Mouse (Mus musculus): Measurements from ENCODE around the gene Pqbp1.
"Not testable (repeated sequence)": the region's sequence is repeated elsewhere in the genome, so short reads cannot be mapped to it uniquely, and the experiment has no call there.

The Pqbp1 gene

DNA sequence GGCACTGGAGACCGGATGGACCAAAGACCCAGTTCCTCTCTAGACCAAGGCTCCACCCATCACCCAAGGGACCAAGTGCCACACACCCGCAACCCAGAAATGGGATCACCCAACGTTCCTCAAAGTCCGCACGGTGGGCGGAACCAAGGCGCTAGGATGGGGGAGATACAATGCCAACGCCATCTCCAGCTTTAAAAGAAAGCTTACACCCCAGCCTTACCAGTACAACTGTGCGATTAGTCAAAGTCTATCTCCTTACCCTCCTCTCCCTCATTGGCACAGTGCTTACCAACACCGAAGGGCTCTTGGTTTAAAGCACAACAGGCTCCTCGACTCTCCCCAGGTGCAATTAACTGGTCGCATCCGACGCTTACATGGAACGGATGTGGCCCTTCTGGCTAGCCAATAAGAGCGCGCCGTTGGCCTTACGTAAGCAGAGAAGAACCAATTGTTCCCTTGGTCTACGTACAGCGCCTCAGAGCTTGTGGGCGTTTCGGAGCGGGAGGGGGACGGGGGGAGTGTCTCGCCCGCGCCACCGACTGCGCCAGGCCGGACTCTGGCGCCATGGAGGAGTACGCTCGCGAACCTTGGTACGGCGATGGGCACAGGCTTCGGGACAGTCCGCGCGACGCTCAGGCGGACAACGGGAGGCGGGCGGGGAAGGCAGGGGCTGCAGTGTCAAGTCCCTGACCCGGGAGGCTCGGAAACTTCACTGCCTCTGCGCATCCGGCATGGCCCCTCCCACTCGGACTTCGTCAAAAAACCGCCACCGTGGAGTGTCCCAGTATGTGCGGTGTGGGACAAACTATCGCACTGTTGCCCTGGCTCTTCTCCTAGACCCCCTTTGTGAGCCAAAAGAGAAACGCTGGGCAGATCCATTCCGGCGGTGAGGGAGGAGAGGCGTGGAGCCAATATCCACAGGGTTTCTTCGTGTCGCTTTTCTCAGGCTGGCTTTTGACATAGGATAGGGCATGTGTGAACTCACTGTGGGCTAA lies at the start of gene Pqbp1, which contains the start of gene Timm17b:
Pqbp1 (minus strand) TSS at position 390 of the 995 bp plus-strand sequence.
Timm17b (plus strand) TSS at position 478 of the 995 bp plus-strand sequence.
- peak; percentile 84 for DNase-seq

DNA sequence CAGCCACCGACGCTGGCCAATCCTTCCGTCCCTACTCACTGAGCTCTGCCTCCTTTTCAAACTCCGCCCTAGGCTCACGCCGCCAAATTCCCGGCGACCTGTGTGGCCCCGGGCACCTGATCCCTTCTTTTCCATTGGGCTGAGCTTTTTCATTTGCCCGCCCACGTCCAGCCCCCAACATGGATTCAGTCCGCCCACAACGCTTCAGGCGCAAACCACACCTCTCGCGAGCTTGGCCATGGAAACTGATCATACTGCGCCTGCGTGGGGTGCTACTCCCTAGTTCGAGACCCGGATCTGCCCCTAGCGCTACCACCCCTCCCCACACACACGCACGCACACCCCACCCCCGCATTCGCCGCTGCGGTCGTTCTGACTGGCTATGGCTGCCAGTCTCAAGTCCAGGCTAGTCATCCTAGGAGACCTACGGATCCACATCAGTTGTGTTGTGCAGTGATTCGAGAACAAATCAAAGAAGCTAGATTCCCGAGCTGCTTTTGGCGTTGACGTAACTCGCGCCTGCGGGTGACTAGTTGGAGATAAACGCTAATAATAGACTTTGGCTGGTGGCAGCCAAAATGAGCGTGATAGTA lies 48.9 kb upstream of the Pqbp1 start:
- DNase-seq: peak; percentile 78

DNA sequence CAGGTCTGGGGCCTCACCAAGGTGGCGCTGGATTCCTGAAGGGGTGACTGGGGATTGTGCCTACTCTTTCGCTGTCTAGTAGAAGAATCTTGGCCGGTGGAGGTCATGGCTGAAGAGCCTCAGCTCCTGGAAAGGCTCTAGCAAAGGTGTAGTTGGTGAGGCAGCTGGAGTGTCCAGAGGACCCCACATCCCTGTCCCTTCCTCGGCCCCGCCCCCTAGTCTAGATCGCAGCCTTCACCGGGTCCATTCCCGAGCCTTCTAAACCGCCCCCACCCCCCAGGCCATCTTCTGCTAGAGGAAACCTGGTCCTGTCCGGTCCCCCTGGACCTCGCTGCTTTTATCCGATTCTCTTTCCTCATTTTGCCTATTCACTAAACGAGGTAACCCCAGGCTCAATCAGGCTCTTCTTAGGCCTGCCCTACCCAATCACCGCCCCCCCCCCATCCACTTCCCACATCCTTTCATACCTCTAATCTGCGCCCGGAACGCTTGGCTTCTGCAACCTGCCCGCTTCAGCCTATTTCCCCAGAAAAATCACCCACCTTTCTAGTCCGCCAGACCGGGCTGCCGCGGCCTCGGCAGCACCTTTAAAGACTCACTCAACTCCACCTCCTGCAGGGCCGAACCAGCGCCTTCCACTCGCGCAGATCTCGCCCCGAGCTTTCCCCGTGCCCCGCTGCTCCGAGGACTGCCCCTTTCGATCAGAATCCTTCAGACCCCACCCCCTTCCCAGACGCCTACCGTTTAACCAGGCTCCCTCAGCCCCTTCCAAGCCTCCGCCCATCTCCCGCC lies 48.2 kb upstream of the Pqbp1 start, which contains the start of gene Hdac6:
Hdac6 (minus strand) TSS at position 782 of the 792 bp plus-strand sequence.
- no peak for DNase-seq

DNA sequence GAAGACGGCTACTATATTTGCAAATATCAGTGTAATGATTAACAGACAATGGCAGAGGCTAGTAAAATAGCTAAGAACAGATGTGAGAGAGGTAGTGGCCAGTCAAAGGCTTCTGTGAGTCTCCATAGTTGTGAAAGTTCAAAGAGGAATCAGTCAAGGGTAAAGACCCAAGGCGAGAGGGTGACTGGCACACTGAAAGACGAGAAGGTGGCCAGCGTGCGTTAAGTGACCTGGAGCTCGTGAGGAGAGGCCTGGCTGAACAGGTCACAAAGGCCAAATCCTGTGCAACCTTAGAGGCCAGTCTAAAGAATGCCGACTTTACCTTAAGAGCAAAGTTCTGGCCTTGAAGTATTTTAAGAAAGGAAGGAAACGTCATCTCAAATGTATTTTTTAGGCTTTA lies 46.5 kb upstream of the Pqbp1 start:
- DNase-seq: no peak

DNA sequence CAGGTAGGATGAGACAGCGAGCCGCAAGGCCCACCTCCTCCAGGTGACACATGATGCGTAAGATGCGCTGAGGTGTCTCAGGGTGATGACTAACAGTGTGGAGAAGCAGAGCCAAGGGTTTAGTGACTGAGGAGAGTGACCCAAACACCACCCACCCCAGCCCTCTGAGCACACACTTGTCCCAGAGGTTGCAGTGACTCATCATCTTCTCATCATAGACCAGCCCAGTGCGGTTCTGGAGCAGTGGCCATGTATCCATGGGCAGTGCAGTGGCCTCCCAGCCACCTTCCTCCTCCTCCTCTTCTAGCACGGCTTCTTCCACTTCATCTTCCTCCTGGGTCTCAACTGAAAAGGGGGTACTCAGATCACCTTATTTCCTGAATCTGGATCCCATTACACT lies 38.6 kb upstream of the Pqbp1 start:
- DNase-seq: no peak

DNA sequence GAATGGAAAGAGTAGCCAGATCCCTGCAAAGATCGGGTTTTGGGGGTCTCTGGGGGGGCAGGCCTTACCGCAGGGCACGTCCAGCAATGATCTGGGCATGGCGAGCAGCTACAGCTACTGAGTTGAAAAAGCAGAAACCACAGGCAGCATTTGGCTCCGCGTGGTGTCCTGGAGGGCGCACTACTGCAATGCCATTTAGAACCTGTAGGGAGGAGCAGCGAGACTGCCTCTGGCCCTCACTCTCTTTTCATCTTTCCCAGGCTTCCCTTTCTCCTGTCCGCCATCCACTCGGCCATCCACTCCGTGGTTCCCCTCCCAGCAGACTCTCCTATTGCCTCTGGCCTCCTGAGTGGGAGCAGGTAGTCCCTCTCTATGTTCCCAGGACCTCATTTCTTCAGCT lies 37.8 kb upstream of the Pqbp1 start:
- DNase-seq: no peak

DNA sequence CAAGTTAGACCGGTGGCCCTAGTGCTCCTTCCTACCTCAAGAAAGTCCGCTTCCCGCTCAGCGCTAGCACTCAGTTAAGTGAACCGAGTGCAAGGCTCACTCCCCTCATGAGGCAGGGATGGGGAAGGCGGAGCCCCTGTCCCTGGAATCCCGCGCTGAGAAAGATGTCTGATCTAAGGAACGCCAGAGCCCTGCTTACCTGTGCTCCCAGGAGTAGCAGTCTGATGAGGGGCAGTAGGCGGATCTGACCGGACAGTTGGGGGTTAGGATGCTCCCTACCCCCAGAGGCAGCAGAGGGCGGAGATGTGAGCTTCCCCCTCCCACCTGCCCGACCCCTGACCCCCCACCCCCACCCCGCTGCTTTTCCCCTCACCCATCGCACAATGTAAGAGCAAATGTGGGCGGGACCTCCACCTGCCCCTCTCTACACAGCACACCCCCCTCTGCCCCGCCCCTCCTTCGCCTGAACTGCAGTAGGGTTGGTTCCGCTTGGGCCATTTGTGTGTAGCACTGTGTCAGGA lies 29.3 kb upstream of the Pqbp1 start, which contains the start of gene Eras:
Eras (minus strand) TSS at position 338 of the 521 bp plus-strand sequence.
- DNase-seq: no peak

DNA sequence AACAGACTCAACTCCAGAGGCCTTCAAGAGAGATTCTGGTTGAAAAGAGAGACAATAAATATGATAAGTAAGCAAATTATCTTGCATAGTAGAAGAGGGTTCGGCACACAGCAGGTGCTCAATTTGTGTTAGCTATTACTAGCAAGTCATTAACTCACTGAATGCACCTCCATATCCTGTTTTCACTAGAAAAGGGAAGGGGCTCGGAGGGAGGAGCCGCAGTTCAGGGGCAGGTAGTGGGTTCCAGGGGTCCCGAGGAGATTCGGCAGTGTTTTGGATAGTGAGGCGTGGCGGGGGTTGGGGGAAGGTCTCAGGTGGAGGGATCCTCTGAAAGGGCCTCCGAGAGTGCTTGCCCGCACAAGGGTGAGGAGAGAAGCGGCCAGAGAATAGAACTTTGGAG lies 28.0 kb upstream of the Pqbp1 start:
- no peak for DNase-seq

DNA sequence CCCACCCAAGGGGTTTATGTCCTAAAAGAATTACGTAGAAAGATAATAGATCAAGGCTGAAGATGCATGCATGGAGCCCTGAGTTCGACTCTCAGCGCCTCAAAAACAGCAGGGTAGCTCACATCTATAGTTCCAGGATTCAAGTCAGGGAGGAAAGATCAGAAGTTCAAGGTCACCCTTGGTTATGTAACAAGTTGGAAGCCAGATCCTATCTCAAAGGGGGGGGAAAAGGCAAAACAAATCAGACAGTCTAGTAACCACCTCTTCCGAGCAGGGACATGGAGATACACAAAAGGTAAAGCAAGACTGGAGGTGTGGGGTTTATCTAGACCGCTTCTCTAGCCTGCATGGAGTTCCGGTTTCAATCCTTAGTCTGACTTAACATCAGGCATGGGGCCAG lies 27.2 kb upstream of the Pqbp1 start:
- no peak for DNase-seq

DNA sequence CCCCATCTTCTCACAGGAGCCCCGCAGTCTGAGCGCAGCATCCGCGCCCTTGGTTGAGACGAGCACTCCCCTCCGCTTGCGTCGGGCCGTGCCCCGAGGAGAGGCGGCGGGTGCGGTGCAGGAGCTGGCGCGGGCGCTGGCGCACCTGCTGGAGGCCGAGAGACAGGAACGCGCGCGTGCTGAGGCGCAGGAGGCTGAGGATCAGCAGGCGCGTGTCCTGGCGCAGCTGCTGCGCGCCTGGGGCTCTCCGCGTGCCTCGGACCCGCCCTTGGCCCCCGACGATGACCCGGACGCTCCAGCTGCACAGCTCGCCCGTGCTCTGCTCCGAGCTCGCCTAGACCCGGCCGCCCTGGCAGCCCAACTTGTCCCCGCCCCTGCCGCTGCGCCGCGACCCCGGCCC lies 23.0 kb upstream of the Pqbp1 start:
- DNase-seq: no peak

DNA sequence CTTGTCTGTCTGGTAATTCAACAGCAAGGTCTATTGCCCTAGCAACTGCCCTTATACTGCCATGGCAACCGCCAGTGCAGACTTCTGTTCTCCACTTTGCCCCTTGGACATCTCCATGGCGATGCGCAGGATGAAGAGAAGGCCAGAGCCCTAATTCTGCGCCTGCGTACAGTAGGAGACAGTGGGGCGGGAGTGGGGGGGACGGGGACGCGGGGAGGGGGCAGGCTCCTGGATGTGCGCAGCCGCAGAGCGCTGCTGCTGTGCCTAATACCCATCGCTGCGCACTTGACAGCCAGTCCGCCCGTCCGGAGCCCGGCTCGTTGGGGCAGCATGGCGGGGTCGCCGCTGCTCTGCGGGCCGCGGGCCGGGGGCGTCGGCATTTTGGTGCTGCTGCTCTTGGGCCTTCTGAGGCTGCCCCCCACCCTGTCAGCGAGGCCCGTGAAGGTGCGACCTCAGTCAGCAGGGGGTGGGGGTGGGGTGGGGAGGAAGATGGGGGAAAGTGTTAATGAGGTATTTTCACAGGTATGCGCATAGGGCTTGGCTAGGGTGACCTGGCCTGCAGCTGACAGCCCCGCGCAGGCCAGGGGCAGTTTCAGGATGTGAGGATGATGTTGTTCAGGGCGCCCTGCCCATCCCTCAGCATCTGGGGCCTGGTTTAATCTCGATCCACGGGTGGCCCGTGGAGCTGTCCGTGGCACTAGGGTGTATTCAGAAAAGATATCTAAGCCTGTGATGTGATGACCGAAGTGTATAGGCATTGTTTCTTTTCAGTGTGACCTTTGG lies 20.7 kb upstream of the Pqbp1 start, which contains the start of gene Pcsk1n:
Pcsk1n (plus strand) TSS at position 222 of the 783 bp plus-strand sequence.
- DNase-seq: no peak

DNA sequence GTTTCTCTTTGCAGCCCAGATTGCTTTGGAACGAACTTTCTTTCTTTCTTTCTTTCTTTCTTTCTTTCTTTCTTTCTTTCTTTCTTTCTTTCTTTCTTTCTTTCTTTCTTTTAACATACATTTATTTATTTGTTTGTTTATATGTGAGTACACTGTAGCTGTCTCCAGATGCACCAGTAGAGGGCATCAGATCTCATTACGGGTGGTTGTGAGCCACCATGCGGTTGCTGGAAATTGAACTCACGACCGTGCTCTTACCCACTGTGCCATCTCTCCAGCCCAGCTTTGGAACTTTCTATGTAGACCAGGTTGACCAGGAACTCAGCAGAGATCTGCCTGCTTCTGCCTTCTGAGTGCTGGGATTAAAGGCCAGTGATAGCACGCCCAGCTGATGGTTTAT lies 18.9 kb upstream of the Pqbp1 start:
- not testable (repeated sequence) for DNase-seq

DNA sequence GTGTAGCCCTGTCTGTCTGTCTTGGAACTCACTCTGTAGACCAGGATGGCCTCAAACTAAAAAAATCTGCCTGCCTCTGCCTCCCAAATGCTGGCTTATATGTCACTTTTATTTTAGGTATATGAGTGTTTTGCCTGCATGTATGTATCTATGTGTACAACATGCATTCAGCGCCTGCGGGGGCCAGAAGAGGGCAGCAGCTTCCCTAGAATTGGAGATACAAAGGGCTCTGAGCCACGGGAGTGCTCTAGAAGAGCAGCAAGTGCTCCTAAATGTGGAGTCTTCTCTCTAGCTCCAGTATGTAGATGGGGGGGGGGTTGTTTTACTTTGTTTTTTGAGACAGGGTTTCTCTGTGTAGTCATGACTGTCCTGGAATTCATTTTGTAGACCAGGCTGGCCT lies 16.6 kb upstream of the Pqbp1 start:
- DNase-seq: peak; percentile 39

DNA sequence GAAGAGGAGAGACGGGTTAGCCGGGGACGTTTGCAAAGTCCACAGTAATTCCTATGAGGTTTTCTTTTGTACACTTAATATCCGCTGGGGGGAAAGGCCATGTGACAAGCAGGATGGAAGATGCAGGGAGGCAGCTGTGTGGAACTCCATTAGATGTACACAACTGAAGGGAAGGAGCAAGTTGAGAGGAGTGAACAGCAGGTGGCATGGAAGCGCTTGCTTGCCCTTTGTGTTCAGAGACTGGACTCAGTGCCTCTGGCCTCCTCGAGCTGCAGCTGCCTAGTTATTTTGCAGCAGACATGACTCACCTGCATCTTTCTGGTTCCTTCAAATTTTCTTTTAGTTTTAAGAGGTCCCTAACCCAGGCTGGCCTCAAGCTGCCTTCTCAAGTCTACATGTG lies 11.4 kb upstream of the Pqbp1 start:
- DNase-seq: no peak

DNA sequence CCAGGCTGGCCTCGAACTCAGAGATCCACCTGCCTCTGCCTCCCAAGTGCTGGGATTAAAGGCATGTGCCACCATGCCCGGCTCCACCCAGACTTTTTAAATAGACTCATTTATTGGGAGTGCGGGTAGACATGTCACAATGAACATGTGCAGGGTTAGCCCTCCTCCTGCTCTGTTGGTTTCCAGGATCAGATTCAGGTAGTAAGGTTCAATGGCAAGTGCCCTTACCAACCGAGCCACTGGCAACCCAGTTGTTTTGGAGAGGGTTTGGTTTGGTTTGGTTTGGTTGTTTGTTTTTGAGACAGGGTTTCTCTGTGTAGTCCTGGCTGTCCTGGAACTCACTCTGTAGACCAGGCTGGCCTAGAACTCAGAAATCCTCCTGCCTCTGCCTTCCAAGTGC lies 10.2 kb upstream of the Pqbp1 start, which contains the start of gene Gm10490:
Gm10490 (plus strand) TSS at position 301 of the 400 bp plus-strand sequence.
- not testable (repeated sequence) for DNase-seq

DNA sequence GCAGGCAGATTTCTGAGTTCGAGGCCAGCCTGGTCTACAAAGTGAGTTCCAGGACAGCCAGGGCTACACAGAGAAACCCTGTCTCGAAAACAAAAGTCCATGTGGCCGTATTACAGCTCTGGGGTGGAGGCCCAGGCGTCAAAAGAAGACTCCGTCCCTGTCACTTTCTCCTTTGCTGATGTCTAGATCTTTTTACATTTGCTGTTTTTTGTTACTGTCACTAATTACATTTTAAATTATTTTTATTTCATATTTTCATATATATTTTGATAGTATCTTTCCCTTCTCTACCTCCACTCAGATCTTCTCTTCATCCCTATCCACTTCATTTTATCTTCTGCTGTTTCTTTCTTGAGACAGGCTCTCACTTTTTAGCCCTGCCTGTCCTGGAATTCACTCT lies 8.7 kb upstream of the Pqbp1 start, which contains the start of gene Gm10491:
Gm10491 (minus strand) TSS at position 101 of the 400 bp plus-strand sequence.
- no peak for DNase-seq

DNA sequence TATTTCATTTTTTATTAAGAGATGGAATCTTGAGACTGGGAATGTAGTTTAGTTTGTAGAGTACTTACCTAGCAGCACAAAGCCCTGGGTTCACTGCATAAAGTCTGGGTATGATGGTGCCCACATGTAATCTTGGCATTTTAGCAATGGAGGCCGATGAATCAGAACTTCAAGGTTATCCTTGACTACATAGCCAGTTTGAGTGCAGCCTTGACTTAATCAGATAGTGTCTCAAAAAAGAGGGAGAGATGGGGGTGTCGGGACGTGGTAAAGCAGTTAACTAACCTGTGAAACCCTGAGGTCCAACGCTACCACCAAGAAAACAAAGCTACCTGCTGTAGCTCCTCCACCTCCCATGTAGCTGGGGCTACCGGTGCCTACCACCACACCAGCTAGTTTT lies 5.4 kb upstream of the Pqbp1 start:
- DNase-seq: no peak

DNA sequence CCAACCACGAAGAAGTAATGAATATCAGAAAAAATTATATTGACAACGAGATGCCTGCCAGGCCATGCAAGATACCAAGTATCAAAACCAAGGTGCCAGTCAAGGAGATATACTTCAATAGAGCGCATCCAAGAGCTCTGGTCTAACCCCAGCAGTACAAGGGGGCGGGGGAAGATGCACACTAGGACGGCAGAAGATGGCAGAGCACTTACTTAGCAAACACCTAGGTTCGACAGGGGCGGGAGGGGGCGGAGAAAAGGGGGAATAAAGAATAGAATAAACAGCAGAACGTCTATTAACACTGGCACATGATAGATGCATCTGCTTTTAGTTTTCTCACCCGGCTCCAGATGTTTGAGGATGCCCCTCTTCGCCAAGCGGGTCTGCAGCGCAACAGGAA lies 858 bp downstream of the Pqbp1 start:
- peak; percentile 8 for DNase-seq

DNA sequence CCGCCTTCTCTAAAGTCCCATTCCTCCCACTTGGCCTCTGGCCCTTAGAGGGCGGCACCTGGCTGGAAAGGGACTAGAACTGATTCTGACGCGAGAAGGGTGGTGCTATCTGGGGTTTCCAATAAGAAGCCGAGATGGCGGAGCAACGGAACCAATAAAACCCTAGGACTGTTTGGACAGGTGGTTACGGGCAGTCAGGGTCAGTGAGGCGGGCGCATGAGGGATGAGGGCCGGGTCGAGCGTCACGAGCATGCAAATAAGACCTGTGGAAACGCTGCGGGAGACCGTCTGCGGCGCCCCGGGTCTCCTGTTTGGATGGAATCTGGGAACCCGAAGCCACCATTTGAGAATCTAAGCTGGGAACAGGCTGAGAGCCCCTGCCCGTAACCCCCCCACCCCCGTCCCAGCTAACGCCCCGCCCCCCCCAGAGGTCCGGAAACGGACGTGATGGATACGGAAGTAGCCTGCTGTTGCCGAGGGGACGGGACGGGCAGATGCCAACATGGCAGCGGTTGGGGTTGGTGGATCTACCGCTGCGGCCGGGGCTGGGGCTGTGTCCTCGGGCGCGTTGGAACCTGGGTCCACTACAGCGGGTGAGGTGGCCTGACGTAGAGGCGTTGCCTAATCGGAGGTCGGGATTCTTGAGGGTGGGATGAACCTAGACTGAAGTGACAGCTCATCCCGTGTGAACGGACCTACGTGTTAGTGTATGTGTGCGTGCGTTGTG lies 15.1 kb downstream of the Pqbp1 start, which contains the start of gene Slc35a2:
Slc35a2 (plus strand) TSS at position 188 of the 727 bp plus-strand sequence.
- DNase-seq: peak; percentile 62

DNA sequence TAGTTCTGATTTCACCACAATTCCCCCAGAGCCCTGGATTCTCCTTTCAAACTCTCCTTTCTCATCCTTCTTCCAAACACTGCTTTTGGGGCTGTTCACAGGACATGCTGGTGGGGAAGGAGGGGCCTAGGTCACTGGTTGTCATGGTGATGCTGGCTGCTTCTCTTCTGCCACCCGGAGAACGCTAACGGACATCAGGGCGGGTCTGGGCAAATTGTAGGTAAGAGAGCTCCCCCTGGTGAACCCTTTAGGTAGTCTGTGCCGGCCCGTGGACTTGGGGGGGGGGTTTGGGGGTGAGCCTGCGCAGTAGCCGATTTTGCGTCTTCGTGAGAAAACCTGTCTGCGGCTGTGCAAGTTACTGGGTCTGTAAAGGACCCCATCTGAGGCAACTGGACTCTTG lies 19.2 kb downstream of the Pqbp1 start:
- peak; percentile 51 for DNase-seq

DNA sequence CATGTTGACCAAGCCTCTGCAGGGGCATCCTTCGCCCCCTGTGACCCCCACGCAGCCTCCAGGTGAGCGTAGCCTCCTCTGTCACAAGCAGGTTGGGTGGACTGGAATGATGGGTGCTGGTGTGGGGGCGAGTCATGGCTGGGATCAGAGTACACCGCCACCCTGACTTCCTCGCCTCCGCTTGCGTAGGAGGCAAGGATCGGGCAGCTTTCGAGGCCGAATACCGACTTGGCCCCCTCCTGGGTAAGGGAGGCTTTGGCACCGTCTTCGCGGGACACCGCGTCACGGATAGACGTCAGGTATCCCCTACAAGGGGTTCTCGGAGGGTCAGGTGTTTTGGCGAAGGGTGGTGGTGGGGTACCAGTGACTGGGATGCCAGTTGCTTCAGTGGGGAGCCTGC lies 20.6 kb downstream of the Pqbp1 start:
- no peak for DNase-seq

Measured in thymus, postnatal 25 days (tissue).